Mouse (Mus musculus) embryonic facial prominence, embryonic 11.5 days (tissue): ENCODE measurements around the gene Zfp326. TPM values are rescaled to one million over a fixed set of nuclear protein-coding genes. Genes with fewer than 3 reads are reported as not detected.

Experiments
- ATAC-seq: fragments of 200-750 bp; cut with Nextera tagmentation; replicated peaks from 2 replicates; pipeline ENCODE4 v1.8.0; 2017; ENCODE audit warnings: low read depth; ENCODE audit not compliant: insufficient number of reproducible peaks, low FRiP score, low TSS enrichment
- DNase-seq: peaks from one replicate; pipeline ENCODE4 v3.0.0-alpha.2; 2015; ENCODE audit warnings: low spot score
- H3K27ac ChIP-seq: fragments of 300-500 bp; sonication (generic); replicated peaks from 2 replicates; pipeline ENCODE4 v1.5.1; 2014; ENCODE audit warnings: mild to moderate bottlenecking, low read depth, low read length, control low read depth
- H3K27me3 ChIP-seq: fragments of 300-500 bp; sonication (generic); 2 replicates; pipeline ENCODE4 v1.6.1; 2014; ENCODE audit warnings: mild to moderate bottlenecking, low read length, moderate library complexity, mixed read lengths; ENCODE audit not compliant: control insufficient read depth, insufficient read depth
- H3K36me3 ChIP-seq: fragments of 300-500 bp; sonication (generic); replicated peaks from 2 replicates; pipeline ENCODE4 v1.6.1; 2014; ENCODE audit warnings: low read depth, mild to moderate bottlenecking, low read length, moderate library complexity, mixed read lengths; ENCODE audit not compliant: control insufficient read depth, insufficient read depth
- H3K4me1 ChIP-seq: fragments of 300-500 bp; sonication (generic); 2 replicates; pipeline ENCODE4 v1.6.1; 2014; ENCODE audit warnings: low read length, mixed read lengths; ENCODE audit not compliant: control insufficient read depth, insufficient read depth
- H3K4me2 ChIP-seq: fragments of 300-500 bp; sonication (generic); 2 replicates; pipeline ENCODE4 v1.6.1; 2014; ENCODE audit warnings: low read depth, mild to moderate bottlenecking, control low read depth, low read length, moderate library complexity
- H3K4me3 ChIP-seq: fragments of 300-500 bp; sonication (generic); 2 replicates; pipeline ENCODE4 v1.5.1; 2014; ENCODE audit warnings: low read depth, low read length, control low read depth
- H3K9ac ChIP-seq: fragments of 300-500 bp; sonication (generic); replicated peaks from 2 replicates; pipeline ENCODE4 v1.6.1; 2014; ENCODE audit warnings: mild to moderate bottlenecking, control low read depth, low read length
- H3K9me3 ChIP-seq: fragments of 300-500 bp; sonication (generic); replicated peaks from 2 replicates; pipeline ENCODE4 v1.6.1; 2016; ENCODE audit warnings: mild to moderate bottlenecking, low read length, inconsistent platforms, mixed read lengths; ENCODE audit not compliant: control insufficient read depth
- WGBS: fragments of 180-500 bp; shearing (Covaris S2); extraction: QIAGEN DNeasy Blood & Tissue Kit; methylation state at CpG from one replicate; pipeline ENCODE4 v1.1.7; 2014; 5-methylcytosine and 5-hydroxymethylcytosine counted together
- polyA plus RNA-seq: library from polyadenylated mRNA; unstranded; fragments of >200 nt; fragmentation: Nextera tagmentation; extraction: Ambion mirVana; gene quantifications from 2 replicates; pipeline ENCODE4 v1.2.1, GENCODE M21; 2014

The Zfp326 gene
- polyA plus RNA-seq, 1 experiment from 2014 or later = 40.3 TPM

DNA sequence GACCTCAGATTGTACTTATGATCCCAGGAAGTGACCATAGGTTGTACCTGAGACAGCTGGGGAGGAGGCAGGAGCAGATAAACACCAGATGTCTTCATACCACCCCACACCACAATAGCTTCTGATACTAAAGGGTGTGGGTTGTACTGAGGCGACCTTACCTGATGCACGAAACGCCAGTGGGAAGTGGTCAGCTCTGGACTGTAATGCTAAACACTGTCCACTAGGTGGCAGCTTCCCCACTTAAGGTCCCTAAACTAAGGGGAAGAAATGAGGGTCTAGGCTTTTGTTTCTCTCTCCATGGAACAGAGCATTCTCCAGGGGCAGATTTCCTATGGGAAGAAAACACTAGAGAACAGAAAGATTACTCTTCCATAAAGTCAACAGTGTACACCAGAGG is 53.9 kb downstream of the Zfp326 start:
- no peaks in the 10 kb centered on the region; the same call in 1 of the 2 replicates for H3K9me3 ChIP-seq
- 27% methylated on average over 3 of the region's 3 CpGs for WGBS
- H3K4me1 ChIP-seq = no peaks in the 10 kb centered on the region
- no peak overlapping the region for H3K4me3 ChIP-seq
- ATAC-seq = no peak
- H3K9ac ChIP-seq = no peak overlapping the region
- no peak overlapping the region for H3K4me2 ChIP-seq
- no peaks in the 10 kb centered on the region for H3K36me3 ChIP-seq
- no peak overlapping the region for H3K27ac ChIP-seq
- DNase-seq = peak; percentile 58
- no peaks in the 10 kb centered on the region for H3K27me3 ChIP-seq

DNA sequence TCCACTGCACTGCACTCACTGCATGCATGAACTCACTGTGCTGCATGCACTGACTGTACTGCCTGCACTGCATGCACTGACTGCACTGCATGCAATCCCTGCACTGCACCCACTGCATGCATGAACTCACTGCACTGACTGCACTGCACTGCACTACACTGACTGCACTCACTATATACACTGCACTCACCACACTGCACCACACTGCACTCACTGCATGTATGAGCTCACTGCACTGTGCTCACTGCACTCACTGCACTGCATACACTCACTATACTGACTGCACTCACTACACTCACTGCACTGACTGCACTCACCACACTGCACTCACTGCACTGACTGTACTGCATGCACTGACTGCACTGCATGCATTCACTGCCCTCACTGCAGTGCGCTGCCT is 56.0 kb downstream of the Zfp326 start:
- H3K4me2 ChIP-seq = no peak overlapping the region
- no peaks in the 10 kb centered on the region; the same call in 1 of the 2 replicates for H3K9me3 ChIP-seq
- H3K9ac ChIP-seq = no peak overlapping the region
- DNase-seq (no peak), ATAC-seq (0 out of 2 replicates have a peak, but pooled peaks have one; percentile 44)
- WGBS = 96% methylated on average over 1 of the region's 1 CpGs
- H3K4me1 ChIP-seq = no peaks in the 10 kb centered on the region
- no peaks in the 10 kb centered on the region for H3K27me3 ChIP-seq
- no peaks in the 10 kb centered on the region for H3K36me3 ChIP-seq
- no peak overlapping the region for H3K4me3 ChIP-seq
- no peak overlapping the region for H3K27ac ChIP-seq

DNA sequence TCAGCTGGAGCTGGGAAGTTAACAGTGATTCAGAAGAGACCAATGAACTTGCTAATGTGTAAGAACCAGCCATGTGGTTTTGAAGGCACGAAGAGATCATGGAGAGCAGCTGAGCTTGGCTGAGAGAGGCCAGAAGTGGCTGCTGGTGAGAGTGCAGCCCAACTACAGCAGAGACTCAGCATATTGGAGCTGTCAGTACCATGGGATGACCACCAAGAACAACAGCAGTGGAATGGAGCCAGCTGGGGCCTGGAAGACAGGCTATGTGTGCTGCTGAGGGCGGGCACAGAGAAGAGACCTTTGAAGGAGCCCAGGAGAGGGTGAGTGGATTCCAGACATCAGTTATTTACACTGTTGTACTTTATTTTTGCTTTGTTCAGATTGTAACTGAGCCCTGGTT is 65.6 kb downstream of the Zfp326 start:
- ATAC-seq (no peak), DNase-seq (no peak)
- H3K27ac ChIP-seq = no peak overlapping the region
- H3K4me2 ChIP-seq = no peak overlapping the region
- no peaks in the 10 kb centered on the region for H3K4me1 ChIP-seq
- no peaks in the 10 kb centered on the region for H3K36me3 ChIP-seq
- H3K9ac ChIP-seq = no peak overlapping the region
- H3K9me3 ChIP-seq = no peaks in the 10 kb centered on the region
- H3K27me3 ChIP-seq = no peaks in the 10 kb centered on the region
- 97% methylated on average over 2 of the region's 2 CpGs for WGBS
- H3K4me3 ChIP-seq = no peak overlapping the region

Other genes with a start within 250 kb of the Zfp326 start
- gene Lrrc8d, start 176.6 kb upstream of the Zfp326 start, polyA plus RNA-seq = 22.9 and 23.1 TPM in 2 replicates